Mouse (Mus musculus) ES-CJ7 (cell line): ENCODE data around the gene Olfr609.
"Not testable (repeated sequence)": the region's sequence is repeated elsewhere in the genome, so short reads cannot be mapped to it uniquely, and the experiment has no call there.

Experiments used
- DNase-seq: peaks from one replicate; pipeline ENCODE4 v3.0.0; 2011; ENCODE audit warnings: low read depth, low spot score

Olfr609 gene

GRCm38 (mm10) chr7:103497962-103498361 is at the start of gene Olfr609:
TSS of gene Olfr609 (minus strand) at chr7:103498062.
- no peak for DNase-seq

GRCm38 (mm10) chr7:103542617-103543016 is 44.8 kb upstream of the Olfr609 start, which contains the start of gene Olfr612:
TSS of gene Olfr612 (minus strand) at chr7:103542717.
- not testable (repeated sequence) for DNase-seq

GRCm38 (mm10) chr7:103520746-103521145 is 22.9 kb upstream of the Olfr609 start, which contains the start of gene Olfr611:
TSS of gene Olfr611 (minus strand) at chr7:103520846.
- not testable (repeated sequence) for DNase-seq

DNA sequence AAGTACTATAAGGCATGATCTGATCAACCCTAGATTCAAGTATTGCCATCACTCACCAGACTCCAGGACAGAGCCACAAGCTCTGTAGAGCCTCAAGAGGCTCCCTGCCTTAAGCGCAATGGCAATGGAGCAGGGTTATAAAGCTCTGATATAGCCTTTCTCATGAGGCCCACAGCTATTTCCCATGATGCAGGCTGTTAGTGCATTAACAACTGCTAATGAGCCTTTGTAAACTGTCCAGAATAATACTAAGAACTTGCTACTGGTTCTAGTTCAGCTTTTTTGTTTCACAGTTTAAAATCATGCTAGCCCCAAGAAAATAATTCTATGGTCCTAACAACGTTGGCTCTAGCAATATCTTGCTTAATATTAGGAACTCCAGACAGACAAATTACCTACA is 14.2 kb upstream of the Olfr609 start, which contains the start of gene Olfr610:
Gene Olfr610, minus strand, starts transcription at position 101 of the 400 bp plus-strand sequence.
- no peak for DNase-seq

GRCm38 (mm10) chr7:103477106-103477505 is 20.8 kb downstream of the Olfr609 start:
- DNase-seq, result not testable (repeated sequence)

- DNase-seq, result no peak
Observed at GRCm38 (mm10) chr7:103469577-103469976, 28.3 kb downstream of the Olfr609 start, which contains the start of gene Olfr608. TSS of gene Olfr608 (plus strand) at chr7:103469877.

- DNase-seq, result no peak
Observed at GRCm38 (mm10) chr7:103460590-103460989, 37.3 kb downstream of the Olfr609 start.

DNA sequence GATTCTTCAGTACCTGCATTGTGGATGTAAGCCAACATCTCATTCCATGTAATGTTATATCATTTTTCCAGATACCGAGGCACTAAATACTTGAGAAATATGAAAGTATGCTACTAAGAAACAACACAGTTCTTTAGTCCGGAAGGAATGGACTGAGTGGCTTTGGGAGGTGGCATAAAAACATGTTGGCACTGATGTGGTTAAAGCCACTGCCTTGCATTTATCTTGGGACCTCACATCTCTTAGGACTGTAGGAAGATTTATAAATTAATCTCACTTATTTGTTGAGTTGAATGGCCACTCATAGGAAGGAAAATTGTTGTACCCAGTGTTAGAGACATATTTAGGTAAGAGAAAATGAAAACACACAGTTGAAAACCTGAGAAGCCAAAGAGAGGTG is 49.1 kb downstream of the Olfr609 start, which contains the start of gene Olfr606:
Gene Olfr606, plus strand, starts transcription at position 301 of the 400 bp plus-strand sequence.
- DNase-seq, result no peak

DNA sequence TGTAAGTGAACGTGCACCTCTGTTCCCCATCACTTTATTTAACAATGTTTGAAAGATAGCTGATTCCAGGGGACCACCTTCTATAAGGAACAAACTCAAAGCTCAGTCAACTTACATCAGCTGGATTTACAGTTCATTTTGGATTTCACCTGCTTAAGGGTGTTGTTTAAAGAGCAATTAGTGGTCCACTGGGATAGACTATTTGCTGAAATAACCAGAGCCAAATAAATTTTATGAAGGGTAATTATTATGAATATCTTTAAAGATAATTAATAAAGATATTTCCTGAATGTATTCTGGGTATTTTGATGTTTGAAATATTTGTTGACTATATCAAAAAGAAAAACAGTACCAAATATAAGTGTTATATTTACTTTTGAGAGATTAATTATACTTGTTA is 52.5 kb downstream of the Olfr609 start, which contains the start of gene Olfr605:
Gene Olfr605, minus strand, starts transcription at position 101 of the 400 bp plus-strand sequence.
- no peak for DNase-seq
